Mouse (Mus musculus) olfactory bulb, adult 2 months (tissue): Measurements from ENCODE around the gene Map3k3.

Experiments
- CTCF ChIP-seq: fragments of 200-500 bp; IDR thresholded peaks from 2 replicates; pipeline ENCODE4 v1.5.1; 2012; ENCODE audit warnings: low read depth, mild to moderate bottlenecking, low read length, moderate library complexity; ENCODE audit not compliant: insufficient read depth
- POLR2A ChIP-seq: fragments of 200-500 bp; IDR thresholded peaks from 2 replicates; pipeline ENCODE4 v1.6.1; 2012; ENCODE audit warnings: mild to moderate bottlenecking, low read depth, low read length, moderate library complexity; ENCODE audit not compliant: insufficient read depth

GRCm38 (mm10) chr11:106122221-106122620 lies 37.8 kb downstream of the Map3k3 start:
- TF ChIP-seq CTCF (no peak), POLR2A (no peak)
